Mouse (Mus musculus): ENCODE results near the gene Kif20b.
A peak's percentile ranks its signal among the peaks of the same experiment; 100 is the strongest.

The Kif20b gene

DNA sequence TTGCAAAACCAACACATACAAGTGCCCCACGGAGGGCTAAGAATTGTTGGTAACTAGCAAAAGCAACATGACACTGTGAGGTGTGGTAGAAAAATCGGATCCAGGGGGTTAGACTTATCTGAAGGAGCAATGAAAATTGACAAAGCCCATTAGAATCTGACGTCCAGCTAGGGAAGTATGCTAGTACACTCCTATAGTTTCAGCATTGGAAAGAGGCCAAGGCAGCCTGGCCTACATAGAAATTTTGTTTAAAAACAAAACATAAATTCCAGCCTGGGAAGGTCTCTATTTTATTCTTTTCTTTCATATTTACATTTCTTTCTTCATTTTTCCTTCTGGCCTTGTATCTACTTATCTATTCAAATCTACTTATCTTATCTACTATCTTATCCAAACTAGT is 1.6 kb upstream of the Kif20b start:
- DNase-seq = no peak

DNA sequence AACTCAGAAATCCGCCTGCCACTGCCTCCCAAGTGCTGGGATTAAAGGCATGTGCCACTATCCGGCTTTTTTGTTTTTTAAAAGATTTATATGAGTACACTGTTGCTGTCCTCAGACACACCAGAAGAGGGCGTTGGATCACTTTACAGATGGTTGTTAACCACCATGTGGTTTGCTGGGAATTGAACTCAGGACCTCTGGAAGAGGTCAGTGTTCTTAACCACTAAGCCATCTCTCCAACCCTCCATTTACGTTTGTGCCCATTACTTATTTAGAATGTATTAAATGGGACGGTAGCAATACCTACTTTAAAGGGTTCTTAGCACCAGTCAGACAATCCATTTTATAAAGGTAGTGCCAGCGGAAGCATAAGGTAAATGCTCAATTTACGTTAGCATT is 909 bp upstream of the Kif20b start:
- DNase-seq = peak; percentile 11

DNA sequence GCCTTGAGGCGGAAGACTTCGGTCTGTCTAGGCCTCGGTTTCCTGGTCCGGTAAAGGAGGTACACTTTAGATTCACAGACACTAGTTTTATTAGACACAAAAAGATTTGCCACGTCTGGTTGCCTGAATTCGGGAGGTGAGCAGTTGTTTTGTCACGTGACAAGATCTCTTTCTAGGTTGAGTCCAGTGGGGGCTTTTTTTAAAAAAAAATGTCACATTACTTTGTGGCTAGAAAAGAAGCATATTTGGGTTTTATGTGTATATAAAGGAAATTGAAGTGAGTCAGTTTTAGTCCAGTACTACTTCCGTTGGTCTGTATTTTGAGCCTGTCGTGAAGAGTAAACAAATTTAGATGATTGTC is 422 bp downstream of the Kif20b start:
- no peak for DNase-seq

DNA sequence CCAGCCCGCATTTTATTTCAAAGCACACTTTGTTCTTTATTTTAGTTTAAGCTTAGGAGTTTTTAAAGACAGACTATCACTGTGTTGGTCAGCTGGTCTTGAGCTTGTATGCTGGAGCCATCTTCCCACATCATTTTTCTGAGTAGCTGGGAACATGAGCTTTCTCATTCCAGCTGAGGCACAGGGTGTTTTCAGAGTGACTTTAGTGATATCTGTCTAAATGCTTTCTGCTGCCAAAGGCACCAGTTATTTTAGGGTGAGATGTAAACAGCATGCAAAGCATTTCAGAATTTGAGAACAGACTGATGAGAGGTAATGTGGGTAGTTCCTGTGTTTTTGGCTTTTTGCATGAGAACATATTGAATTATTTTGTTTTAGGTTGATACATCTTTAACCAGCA is 25.0 kb downstream of the Kif20b start:
- DNase-seq = no peak

DNA sequence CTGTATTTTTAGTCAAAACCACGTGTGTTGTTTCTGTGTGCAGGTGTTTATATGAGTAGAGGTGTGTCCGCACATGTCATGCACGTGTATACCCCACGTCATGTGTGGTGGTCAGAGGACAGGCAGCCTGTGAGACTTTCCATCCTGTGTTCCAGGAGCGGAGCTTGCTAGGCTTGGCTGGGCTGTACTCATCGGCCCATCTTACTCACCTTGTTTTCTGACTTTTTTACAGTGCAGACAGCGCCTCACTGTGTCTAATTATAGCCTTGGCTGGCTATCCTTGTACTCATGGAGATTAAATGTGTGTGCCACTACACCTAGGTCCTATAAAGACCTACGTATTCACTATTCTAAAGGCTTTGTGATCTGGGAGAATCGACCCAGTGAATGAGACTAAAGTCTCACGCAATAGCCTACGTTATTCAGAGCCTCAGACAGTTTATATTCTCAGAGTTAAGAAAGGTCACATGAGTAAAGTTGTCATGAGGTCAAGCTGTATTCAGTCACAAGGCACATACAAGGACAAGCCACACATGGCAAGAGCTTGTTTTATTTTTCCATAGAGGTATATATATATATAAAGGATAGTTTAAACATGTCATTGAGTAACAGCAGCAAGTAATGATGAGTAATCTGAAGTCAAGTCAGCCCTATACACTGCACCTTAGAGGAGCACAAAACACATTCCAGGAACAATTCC is 31.8 kb downstream of the Kif20b start:
- DNase-seq = no peak

DNA sequence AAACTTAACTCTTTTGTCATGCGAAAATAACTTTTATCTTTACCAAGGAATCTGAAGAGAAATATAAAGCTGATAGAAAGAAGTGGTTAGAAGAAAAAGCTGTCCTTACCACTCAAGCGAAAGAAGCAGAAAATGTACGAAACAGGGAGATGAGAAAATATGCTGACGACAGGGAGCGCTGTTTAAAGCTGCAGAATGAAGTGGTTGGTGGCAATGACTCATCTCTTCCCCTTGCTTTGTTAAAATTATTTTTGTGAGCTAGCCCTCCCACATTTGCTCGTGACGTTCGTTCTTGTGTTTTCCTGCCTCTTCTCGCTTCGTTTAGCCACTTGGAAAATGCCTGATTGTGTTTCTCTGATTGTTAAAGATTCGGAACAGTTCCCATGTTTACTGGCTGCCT is 37.2 kb downstream of the Kif20b start:
- no peak for DNase-seq

DNA sequence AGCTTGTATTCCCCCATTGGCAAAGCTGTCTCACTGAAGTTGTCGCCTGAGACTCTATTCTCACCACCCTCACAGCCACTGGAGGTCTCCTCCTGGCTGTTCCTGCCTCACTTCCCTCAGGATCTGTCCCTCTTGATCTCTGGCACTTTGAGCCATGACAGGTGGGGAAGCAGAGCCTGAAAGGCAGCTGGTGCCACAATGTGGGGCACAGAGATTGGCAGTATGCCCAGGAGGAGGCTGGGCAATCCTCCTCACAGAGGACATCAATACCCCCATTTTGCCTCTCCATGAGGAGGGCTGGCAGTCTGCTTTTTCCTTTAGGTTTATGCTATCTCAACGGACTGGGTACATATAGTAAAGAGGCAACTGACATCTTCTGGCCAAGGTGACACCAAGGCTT is 62.6 kb downstream of the Kif20b start:
- no peak for DNase-seq

DNA sequence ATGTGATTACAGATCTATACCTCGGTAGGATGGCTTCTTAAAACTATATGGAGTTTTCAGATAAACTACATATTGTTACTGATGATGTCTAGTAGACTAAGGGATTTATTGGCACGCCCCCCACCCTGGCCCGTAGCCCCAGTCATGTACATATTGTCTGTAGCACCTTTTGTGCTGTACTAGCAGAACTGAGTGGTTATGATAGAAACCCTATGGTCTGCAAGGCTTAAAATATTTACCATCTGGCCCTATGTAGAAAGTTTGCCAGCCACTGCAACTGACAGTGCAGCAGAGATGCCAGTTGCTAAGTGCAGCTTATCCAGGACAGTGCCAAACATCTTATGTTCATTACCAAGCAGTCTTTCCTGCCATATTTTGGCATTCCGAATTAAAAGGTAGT is 68.3 kb downstream of the Kif20b start:
- DNase-seq = no peak

DNA sequence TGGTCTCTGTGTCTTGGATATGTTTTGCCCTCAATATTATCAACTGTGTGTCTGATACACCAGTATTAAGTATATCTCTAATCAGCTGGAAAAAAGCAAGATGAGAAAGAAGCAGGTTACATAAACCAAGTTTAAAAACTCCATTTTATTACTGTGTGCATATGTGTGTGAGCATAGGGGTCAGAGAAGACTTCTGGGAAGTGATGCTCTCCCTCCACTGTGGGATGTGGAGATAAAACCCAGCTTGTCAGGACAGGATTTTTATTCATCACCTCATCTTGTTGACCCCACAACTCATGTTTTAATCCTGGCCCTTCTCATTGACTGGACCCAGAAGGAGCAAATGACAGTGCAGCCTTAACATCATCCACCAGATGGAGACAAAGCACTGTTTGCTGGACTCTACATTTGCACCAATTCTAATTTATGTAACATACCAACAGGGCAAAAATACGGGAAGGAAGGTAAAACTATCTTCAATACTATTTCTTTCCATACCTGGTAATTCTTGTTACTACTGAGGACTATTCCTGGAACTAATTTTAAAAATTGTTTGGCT is 70.9 kb downstream of the Kif20b start:
- DNase-seq = no peak

DNA sequence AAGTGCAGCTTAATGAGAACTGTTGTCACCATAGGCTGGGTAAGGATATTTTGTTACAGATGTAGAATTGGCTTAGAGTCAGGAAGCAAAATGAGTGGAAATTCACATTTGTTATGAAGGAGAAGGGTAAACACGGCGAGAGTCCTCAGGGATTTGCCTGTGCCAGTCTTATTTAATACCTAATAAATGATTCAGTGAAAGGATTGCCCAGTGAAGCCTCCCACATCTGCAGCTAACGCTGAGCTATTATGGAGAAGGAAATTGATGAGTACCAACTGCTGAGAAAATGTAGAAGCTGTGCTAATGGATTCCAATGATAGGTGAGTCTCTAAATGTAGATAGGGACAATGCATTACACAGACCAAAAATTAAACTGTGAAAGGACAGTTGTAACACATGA is 92.9 kb downstream of the Kif20b start:
- no peak for DNase-seq

DNA sequence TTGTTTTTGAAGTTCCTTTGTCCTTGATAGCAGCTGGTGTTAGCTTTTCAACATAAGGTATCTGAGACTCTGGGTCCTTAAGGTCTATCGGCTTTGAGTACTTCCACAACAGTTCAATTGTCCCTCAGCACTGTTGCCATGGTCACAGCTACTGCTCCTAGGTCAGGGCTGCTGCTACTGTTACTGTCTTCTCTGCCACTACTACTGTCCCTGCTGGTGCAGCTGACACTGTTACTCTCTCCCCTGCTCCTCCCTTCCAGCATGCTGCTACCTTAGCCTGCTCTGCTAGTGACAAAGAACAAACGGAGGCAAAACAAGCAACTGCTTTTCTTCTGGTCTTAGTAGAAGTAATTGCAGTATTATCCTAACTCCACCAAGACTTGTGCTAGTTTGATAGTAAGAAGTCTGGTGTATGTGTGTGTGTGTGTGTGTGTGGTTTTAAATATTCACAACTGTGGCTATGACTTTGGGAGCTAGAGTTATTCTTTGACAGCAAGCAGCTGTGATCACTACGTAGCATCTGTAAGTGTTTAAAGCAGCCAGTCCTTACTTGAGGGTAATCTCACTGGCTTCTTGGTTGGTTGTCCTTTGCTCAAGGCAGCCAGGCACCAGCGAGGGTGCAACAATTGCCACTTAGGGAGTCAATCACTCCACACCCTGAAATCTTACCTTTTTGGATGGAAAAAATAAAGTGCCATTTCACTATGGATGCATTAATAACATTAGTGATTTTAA is 95.5 kb downstream of the Kif20b start:
- DNase-seq = no peak

DNA sequence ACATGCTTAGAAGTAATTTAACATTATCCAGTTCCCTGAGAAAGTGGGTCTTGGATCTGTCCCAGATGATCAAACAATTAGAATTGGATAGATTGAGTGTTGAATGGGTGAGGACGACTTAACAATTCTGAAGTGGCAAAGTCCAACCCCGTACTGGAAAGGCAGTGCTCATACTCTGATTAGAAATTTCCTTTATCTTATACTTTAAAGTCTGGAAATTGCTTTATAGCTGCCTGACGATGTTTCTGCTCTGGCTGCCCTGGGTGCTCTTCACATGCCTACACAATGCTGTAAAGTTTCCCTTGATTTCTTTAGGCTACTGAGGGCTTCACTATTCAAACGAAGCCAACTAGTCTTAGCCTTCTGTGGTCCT is 96.0 kb downstream of the Kif20b start:
- no peak for DNase-seq
